Mouse (Mus musculus): ENCODE measurements at regions not wholly inside any gene's neighbourhood (a gene's known extent, or its start where the extent isn't known, plus 50 kb on each side); places are given as distances from the start of the nearest gene placed in this dataset.

DNA sequence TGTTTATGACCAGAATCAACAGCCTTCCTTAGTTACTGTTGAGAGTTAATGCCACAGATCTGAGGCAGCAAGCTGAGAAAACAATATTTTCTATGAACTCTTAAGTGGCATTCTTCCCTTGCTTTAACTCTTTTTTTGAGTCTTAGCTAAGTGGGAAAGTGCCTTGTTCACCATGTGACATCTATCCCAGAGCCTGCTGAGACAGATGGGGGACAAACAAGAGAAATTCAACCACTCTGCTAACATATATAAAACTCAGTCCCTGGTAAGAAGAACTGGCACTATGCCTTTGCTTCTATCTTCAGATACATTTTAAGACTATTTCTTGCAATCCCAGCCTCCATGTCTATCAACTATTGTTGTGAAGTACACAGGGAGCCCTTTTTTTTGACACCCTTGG, 274.6 kb upstream of the Gm10306 start:
- TF ChIP-seq CTCF (IDR thresholded peaks at IDR 0.05; ENCODE audit: low read depth) (no peak), EP300 (optimal IDR thresholded peaks at IDR 0.05) (no peak)

Data from stomach, postnatal 0 days (tissue).